Mouse (Mus musculus): ENCODE data around the gene Cltc.

Gene Cltc

DNA sequence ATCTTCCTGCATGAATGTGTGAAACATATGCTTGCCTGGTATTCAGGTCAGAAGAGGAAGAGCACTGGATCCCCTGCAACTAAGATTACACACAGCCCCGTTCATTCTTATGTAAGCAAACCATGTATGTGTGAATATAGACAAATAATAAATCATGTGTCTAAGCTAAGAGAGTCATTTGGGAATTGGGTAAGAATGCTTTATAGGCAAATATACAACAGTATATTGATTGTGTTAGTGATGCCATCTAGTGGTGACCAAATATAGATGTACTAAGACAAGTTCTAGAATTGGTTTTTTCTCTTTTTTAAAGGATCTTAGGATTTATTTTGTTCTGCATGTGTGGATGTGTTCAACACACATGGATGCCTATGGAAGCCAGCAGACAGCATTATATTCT lies 101.7 kb downstream of the Cltc start:
- peaks cover 13% of the 10 kb centered on the region for H3K36me3 ChIP-seq (ENCODE audit: insufficient read depth, low read length)
- H3K9me3 ChIP-seq (ENCODE audit: low read length): no peaks in the 10 kb centered on the region
- H3K4me3 ChIP-seq (replicated peaks; ENCODE audit: low read length): no peak overlapping the region
- H3K27me3 ChIP-seq (ENCODE audit: insufficient read depth, low read length): no peaks in the 10 kb centered on the region
- TF ChIP-seq NANOG (IDR thresholded peaks at IDR 0.05; ENCODE audit: borderline replicate concordance, low read length): no peak
- peak; percentile 42 for TF ChIP-seq CTCF (conservative IDR thresholded peaks at IDR 0.05; ENCODE audit: low read length)
- no peak for TF ChIP-seq POU5F1 (IDR thresholded peaks at IDR 0.05; ENCODE audit: borderline replicate concordance, low read length)
- H3K4me1 ChIP-seq (replicated peaks; ENCODE audit: low read depth, low read length): 0 out of 2 replicates have a peak, but pooled peaks cover 3% of the 10 kb centered on the region

DNA sequence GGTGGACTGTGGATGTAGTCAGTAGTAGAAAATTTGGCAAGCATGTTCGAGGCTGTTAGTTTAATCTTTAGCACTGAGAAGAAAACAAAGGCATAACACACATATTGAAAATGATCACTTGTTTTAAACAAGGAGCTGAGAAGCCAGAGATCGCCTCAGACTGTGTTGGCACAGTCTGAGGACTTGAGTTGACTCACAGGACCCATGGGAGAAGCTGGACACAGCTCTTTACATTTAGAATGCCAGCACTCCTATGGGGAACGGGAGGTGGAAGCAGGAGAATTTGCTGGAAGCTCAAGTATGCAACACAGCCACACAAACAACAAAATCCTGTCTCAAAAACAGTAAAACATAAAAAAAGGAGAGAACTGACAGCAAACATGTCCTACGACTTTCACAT lies 103.3 kb downstream of the Cltc start:
- Histone ChIP-seq H3K4me1 (replicated peaks; ENCODE audit: low read depth, low read length) (peaks cover 3% of the 10 kb centered on the region; the same call in 1 of the 2 replicates), H3K4me3 (replicated peaks; ENCODE audit: low read length) (no peak overlapping the region), H3K9me3 (ENCODE audit: low read length) (no peaks in the 10 kb centered on the region), H3K27me3 (ENCODE audit: insufficient read depth, low read length) (no peaks in the 10 kb centered on the region), H3K36me3 (ENCODE audit: insufficient read depth, low read length) (peaks cover 5% of the 10 kb centered on the region)
- no peak for TF ChIP-seq NANOG (IDR thresholded peaks at IDR 0.05; ENCODE audit: borderline replicate concordance, low read length)
- no peak for TF ChIP-seq CTCF (conservative IDR thresholded peaks at IDR 0.05; ENCODE audit: low read length)
- TF ChIP-seq POU5F1 (IDR thresholded peaks at IDR 0.05; ENCODE audit: borderline replicate concordance, low read length): no peak

DNA sequence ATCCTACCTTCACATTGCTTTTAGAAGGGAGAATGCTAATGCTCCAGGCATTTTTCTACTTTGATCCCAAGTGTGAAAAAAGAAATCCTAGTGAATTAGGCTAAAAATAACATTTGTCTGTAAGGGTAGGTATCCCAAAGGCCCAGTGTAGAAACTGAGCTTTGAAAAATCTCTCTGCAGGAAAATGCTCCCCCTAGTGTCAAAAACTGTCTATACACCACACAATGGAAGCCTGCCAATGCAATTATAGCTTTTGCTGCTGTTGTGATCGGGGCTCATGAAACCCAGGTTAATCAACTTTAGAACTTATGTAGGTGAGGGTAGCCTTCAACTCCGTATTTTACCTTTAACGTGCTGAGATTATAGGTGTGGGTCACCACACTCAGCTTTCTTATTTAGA lies 103.9 kb downstream of the Cltc start:
- H3K4me3 ChIP-seq (replicated peaks; ENCODE audit: low read length): no peak overlapping the region
- no peaks in the 10 kb centered on the region for H3K9me3 ChIP-seq (ENCODE audit: low read length)
- TF ChIP-seq POU5F1 (IDR thresholded peaks at IDR 0.05; ENCODE audit: borderline replicate concordance, low read length) (no peak), NANOG (IDR thresholded peaks at IDR 0.05; ENCODE audit: borderline replicate concordance, low read length) (no peak), CTCF (conservative IDR thresholded peaks at IDR 0.05; ENCODE audit: low read length) (peak; percentile 88)
- peaks cover 4% of the 10 kb centered on the region; the same call in 1 of the 2 replicates for H3K4me1 ChIP-seq (replicated peaks; ENCODE audit: low read depth, low read length)
- H3K36me3 ChIP-seq (ENCODE audit: insufficient read depth, low read length): peaks cover 5% of the 10 kb centered on the region
- no peaks in the 10 kb centered on the region for H3K27me3 ChIP-seq (ENCODE audit: insufficient read depth, low read length)

DNA sequence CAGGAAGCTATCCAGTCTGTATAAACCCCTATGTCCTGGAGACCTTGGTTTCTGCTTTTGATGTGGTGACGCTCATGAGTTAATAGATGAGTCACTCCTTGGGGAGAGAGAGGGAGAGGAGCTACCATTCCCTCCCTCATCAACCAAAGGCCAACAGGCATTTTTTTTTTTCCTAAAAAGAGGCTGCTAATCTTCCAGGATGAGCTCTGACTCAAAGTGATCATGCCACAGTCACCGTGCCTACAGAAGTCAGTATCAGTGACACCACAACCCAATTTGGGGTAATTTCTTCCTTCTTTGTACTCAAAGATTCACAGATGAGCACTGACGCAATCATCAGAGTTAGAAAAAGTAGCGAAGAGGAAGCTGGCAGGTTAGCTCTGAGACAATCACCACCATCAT lies 104.8 kb downstream of the Cltc start:
- no peaks in the 10 kb centered on the region for H3K9me3 ChIP-seq (ENCODE audit: low read length)
- peaks cover 12% of the 10 kb centered on the region; the same call in 1 of the 2 replicates for H3K4me1 ChIP-seq (replicated peaks; ENCODE audit: low read depth, low read length)
- H3K36me3 ChIP-seq (ENCODE audit: insufficient read depth, low read length): peaks cover 5% of the 10 kb centered on the region
- TF ChIP-seq NANOG (IDR thresholded peaks at IDR 0.05; ENCODE audit: borderline replicate concordance, low read length) (no peak), CTCF (conservative IDR thresholded peaks at IDR 0.05; ENCODE audit: low read length) (no peak), POU5F1 (IDR thresholded peaks at IDR 0.05; ENCODE audit: borderline replicate concordance, low read length) (no peak)
- no peaks in the 10 kb centered on the region for H3K27me3 ChIP-seq (ENCODE audit: insufficient read depth, low read length)
- no peak overlapping the region for H3K4me3 ChIP-seq (replicated peaks; ENCODE audit: low read length)

DNA sequence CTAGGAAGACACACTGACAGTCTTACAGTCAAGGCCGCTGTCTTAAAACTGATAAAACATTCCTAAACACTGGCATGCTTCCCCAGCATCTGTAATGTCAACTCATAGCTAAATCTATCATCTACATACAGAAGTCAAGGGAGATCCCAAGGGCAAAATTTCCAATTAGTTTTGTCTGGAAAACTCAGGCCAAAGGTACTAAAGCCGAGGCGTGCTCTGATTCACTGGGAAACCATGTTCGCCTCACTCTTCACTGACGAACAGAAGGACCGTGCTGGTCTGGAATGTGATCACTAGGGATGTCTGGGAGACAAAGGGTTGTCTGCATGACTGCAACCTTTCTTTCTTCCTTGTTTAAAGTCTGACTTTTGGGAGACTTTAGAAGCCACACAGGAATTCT lies 106.7 kb downstream of the Cltc start:
- H3K4me3 ChIP-seq (replicated peaks; ENCODE audit: low read length): no peak overlapping the region
- peaks cover 27% of the 10 kb centered on the region for H3K4me1 ChIP-seq (replicated peaks; ENCODE audit: low read depth, low read length)
- TF ChIP-seq NANOG (IDR thresholded peaks at IDR 0.05; ENCODE audit: borderline replicate concordance, low read length): no peak
- TF ChIP-seq POU5F1 (IDR thresholded peaks at IDR 0.05; ENCODE audit: borderline replicate concordance, low read length): no peak
- no peak for TF ChIP-seq CTCF (conservative IDR thresholded peaks at IDR 0.05; ENCODE audit: low read length)
- peaks cover 5% of the 10 kb centered on the region; the same call in 1 of the 2 replicates for H3K36me3 ChIP-seq (ENCODE audit: insufficient read depth, low read length)
- no peaks in the 10 kb centered on the region for H3K9me3 ChIP-seq (ENCODE audit: low read length)
- H3K27me3 ChIP-seq (ENCODE audit: insufficient read depth, low read length): no peaks in the 10 kb centered on the region

DNA sequence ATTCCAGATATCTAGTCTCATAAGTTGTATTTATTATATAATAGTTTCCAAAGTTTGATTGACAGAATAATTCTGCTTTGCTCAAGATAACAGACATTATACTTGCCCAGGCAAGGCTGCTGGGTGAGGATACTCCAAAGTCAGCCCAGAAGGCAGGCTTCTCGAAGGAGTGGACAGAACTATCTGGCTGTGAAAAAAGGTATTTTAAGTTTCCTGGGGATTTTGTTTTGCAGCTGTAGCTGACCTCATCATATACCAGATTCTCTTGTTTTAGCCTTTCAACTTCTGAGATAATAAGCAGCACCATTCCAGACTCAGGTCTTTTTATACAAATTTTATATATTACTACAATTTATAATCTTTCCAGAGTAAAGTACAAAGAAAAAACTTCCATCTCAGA lies 107.8 kb downstream of the Cltc start:
- Histone ChIP-seq H3K27me3 (ENCODE audit: insufficient read depth, low read length) (no peaks in the 10 kb centered on the region), H3K9me3 (ENCODE audit: low read length) (no peaks in the 10 kb centered on the region), H3K4me1 (replicated peaks; ENCODE audit: low read depth, low read length) (peaks cover 27% of the 10 kb centered on the region), H3K36me3 (ENCODE audit: insufficient read depth, low read length) (peaks cover 5% of the 10 kb centered on the region; the same call in 1 of the 2 replicates), H3K4me3 (replicated peaks; ENCODE audit: low read length) (no peak overlapping the region)
- no peak for TF ChIP-seq CTCF (conservative IDR thresholded peaks at IDR 0.05; ENCODE audit: low read length)
- TF ChIP-seq NANOG (IDR thresholded peaks at IDR 0.05; ENCODE audit: borderline replicate concordance, low read length): no peak

DNA sequence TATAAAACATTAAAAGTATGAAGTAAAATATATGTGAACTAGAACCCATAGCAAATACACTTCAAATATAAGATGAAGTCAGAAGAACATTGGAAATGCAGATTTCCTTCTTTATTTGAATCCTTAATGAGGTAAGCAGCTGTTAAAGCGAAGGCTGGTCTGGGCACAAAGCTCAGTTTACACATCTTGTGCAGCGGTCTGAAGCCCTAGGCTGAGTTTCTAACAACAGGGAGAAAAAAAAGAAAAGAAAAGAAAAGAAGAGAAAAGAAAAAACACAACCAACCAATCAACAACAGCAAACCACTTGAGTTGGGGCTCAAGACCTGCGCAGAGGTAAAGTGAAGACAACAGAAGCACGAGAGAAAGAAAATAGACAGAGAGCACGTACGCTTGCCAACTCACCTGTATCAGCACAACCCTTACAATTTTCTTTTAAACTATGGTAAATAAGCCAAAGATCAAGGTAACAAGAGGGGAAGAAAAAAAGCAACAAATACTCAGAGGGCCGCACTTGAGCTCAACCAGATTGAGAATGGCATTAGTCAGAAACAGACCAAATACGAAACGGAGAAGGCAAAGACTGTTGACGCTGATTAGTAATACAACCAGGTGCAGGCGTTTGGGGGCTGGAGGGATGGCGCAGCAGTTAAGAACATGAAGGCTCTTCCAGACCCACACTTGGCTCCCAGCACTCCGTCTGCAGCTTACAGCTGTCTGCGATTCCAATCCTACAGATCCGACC lies 109.5 kb downstream of the Cltc start:
- Histone ChIP-seq H3K4me1 (replicated peaks; ENCODE audit: low read depth, low read length) (peaks cover 27% of the 10 kb centered on the region), H3K27me3 (ENCODE audit: insufficient read depth, low read length) (no peaks in the 10 kb centered on the region), H3K9me3 (ENCODE audit: low read length) (no peaks in the 10 kb centered on the region), H3K36me3 (ENCODE audit: insufficient read depth, low read length) (peaks cover 8% of the 10 kb centered on the region), H3K4me3 (replicated peaks; ENCODE audit: low read length) (no peak overlapping the region)
- no peak for TF ChIP-seq POU5F1 (IDR thresholded peaks at IDR 0.05; ENCODE audit: borderline replicate concordance, low read length)
- no peak for TF ChIP-seq CTCF (conservative IDR thresholded peaks at IDR 0.05; ENCODE audit: low read length)
- no peak for TF ChIP-seq NANOG (IDR thresholded peaks at IDR 0.05; ENCODE audit: borderline replicate concordance, low read length)

DNA sequence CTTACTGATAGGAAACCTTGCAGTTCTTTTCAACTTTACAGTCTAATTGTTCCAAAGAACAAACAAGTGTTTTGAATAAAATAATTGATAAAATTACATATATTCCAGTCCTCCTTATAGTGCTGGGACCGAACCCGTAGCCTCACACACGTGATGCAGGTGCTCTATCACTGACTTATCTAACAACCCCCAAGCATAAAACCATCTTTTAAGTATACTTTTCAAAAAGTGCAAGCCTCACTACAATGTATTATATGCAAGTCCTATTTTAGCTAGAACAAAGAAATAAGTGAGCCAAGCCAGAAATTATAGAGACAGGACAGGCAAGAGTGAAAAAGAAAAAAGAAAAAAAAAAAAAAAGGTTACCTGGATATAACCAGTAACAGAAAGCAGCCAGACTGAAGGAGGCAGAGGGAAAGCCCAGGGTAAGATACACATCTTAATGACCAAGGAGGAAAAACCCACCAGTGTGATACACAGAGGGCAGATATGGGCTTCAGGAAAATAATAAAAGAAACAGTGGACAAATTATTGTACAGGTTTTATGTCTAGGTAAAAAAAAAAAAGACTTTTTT lies 110.4 kb downstream of the Cltc start:
- no peak overlapping the region for H3K4me3 ChIP-seq (replicated peaks; ENCODE audit: low read length)
- peaks cover 27% of the 10 kb centered on the region for H3K4me1 ChIP-seq (replicated peaks; ENCODE audit: low read depth, low read length)
- H3K27me3 ChIP-seq (ENCODE audit: insufficient read depth, low read length): no peaks in the 10 kb centered on the region
- H3K36me3 ChIP-seq (ENCODE audit: insufficient read depth, low read length): peaks cover 13% of the 10 kb centered on the region
- no peaks in the 10 kb centered on the region for H3K9me3 ChIP-seq (ENCODE audit: low read length)
- TF ChIP-seq CTCF (conservative IDR thresholded peaks at IDR 0.05; ENCODE audit: low read length) (no peak), POU5F1 (IDR thresholded peaks at IDR 0.05; ENCODE audit: borderline replicate concordance, low read length) (no peak), NANOG (IDR thresholded peaks at IDR 0.05; ENCODE audit: borderline replicate concordance, low read length) (no peak)

All from E14TG2a.4 (cell line).